Mouse (Mus musculus): ENCODE results near the gene Cux1. TPM values are rescaled to one million over a fixed set of nuclear protein-coding genes. Genes with fewer than 3 reads are reported as not detected.
A peak's percentile ranks its signal among the peaks of the same experiment; 100 is the strongest.
"Not testable (repeated sequence)": the region's sequence is repeated elsewhere in the genome, so short reads cannot be mapped to it uniquely, and the experiment has no call there.

Gene Cux1
- total RNA-seq, 2 experiments from 2014 or later, result 53.3 to 56.6 TPM

DNA sequence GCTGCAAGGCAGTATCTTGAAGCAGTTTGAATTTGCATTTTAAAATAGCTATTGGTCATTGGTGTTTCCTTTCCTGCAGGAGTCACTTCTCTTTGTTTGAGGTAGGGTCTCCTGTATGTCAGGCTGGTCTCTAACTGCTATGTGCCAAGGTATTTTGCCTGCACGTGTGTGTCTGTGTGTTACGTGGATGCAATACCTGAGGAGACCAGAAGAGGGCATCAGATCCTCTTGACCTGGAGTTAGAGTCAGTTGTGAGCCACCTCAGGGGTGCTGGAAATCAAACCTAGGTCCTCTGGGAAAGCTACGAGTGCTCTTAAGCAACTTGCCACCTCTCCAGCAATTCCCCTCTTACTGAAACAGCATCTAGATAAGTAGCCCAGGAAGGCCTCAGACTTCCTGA is 352.1 kb downstream of the Cux1 start:
- DNase-seq (ENCODE audit: low spot score in 2 of 2), result no peak

GRCm38 (mm10) chr5:136213716-136214115 is 353.6 kb downstream of the Cux1 start:
- DNase-seq (ENCODE audit: low spot score in 2 of 2), result no peak

GRCm38 (mm10) chr5:136212716-136213115 is 354.6 kb downstream of the Cux1 start:
- DNase-seq (ENCODE audit: low spot score in 2 of 2), result no peak

GRCm38 (mm10) chr5:136211341-136212102 is 355.8 kb downstream of the Cux1 start:
- DNase-seq (ENCODE audit: low spot score in 2 of 2), result not testable (repeated sequence)

- no peak for DNase-seq (ENCODE audit: low spot score in 2 of 2)
Measured at GRCm38 (mm10) chr5:136210549-136210948, 356.7 kb downstream of the Cux1 start.

- DNase-seq (ENCODE audit: low spot score in 2 of 2), result peak; percentile 73 to 79
Measured at GRCm38 (mm10) chr5:136201832-136202231, 365.5 kb downstream of the Cux1 start.

DNA sequence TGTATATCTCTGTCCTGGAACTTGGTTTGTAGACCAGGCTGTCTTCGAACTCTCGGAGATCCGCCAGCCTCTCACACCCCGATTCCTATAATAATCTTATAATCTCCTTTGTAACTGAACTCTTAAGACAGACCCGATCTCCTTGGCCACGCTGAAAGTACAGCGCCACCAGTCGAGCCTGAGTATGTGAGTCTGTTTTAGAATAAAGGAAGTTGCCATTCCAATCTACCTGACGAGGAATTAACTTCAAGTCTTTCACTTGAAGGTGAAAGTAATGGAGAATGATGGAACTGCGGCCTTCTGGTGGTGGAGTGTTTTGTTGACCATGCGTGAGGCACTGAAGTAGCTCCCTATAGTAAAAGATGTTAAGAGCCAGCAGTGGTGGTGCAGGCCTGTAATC is 367.8 kb downstream of the Cux1 start:
- no peak for DNase-seq (ENCODE audit: low spot score in 2 of 2)

DNA sequence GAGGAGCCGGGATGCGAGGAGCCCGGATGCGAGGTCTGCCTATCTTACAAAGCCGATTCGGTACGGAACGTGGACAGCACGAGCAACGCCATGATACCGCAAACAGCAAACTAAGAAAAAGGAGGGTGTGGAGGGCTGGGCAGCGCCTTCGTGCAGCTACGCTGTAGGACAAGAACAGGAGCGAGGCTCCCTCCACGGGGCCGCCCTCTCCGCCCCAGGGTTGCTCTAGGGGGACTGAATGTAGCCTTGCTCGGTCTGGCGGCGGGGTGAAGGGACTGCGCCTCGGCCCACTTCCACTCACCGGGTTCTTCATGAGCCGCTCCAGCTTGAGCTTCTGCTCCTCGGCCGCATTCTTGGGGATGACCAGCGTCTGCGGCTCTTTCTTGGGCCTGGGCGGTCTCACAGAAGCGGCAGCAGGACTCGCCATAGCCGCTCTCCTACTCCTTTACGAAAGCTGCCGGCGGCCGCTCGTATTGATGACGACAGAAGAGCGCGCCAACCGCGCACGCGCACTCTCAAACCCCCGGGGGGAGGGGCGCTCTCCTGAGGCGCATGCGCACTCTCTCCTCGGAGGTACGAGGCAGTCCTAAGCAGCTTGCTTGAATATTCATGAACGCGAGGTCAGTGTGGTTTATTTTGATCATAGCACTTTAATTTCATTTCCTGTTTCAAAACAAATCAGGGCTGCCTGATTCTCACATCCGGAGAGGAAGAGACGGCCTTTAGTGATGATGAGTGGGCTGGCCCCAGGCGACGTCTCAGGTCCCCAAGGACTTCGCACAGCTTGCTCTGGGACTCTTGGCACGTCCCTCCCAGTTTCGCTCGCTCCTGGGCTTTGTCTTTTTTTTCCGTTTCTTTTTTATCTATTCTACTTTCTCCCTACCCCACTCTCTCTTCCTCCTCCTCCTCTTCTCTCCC is 368.6 kb downstream of the Cux1 start, which contains the start of gene Prkrip1:
Prkrip1 (minus strand) TSS at position 490 of the 918 bp plus-strand sequence.
- peak; percentile 95 to 96 for DNase-seq (ENCODE audit: low spot score in 2 of 2)

Small RNA genes within 50 kb of the gene (microRNA-seq; reads per million reads assigned to microRNA genes)
- 0 reads per million in 2 experiments for gene Mir721

Other genes with a start within 250 kb of the Cux1 start
- gene Myl10, start 125.7 kb upstream of the Cux1 start, total RNA-seq (2021), result not detected

All from layer of hippocampus, postnatal 10 days (tissue).